ENCODE assay signal across 21 mouse cellular contexts in genomic region chr7:91570969-91571368, GRCm38 (mm10).
DNase-seq lines count a peak whose midpoint lies in the region; ATAC-seq and TF ChIP-seq lines count a peak whose summit lies in the region.
"Had no signal": no experiment of that assay in that cellular context is flagged by ENCODE, and none has a peak within 500 bp of the region (broad histone marks: within the 10 kb centered on the region; RNA-seq: fewer than 3 reads in every experiment).

No protein-coding gene starts in this region.

- H3K4me2 ChIP-seq in forebrain, embryonic 12.5 days, result no peak overlapping the region
- no peak overlapping the region for H3K4me2 ChIP-seq in forebrain, embryonic 11.5 days (ENCODE audit: low read depth, low read length, severe bottlenecking)
- H3K4me2 ChIP-seq: hindbrain, embryonic 15.5 days; intestine, embryonic 15.5 days; midbrain, embryonic 12.5 days; neural tube, embryonic 13.5 days had no signal

- H3K4me1 ChIP-seq in forebrain, embryonic 12.5 days, result no peaks in the 10 kb centered on the region
- H3K4me1 ChIP-seq in forebrain, embryonic 11.5 days (replicated peaks; ENCODE audit: control insufficient read depth, insufficient read depth, low read length), result no peaks in the 10 kb centered on the region
- H3K4me1 ChIP-seq: hindbrain, embryonic 15.5 days; intestine, embryonic 15.5 days; midbrain, embryonic 12.5 days; neural tube, embryonic 13.5 days had no signal

- no peak overlapping the region for H3K9ac ChIP-seq in forebrain, embryonic 12.5 days
- H3K9ac ChIP-seq in forebrain, embryonic 11.5 days (ENCODE audit: low read length), result no peak overlapping the region
- H3K9ac ChIP-seq: hindbrain, embryonic 15.5 days; intestine, embryonic 15.5 days; midbrain, embryonic 12.5 days; neural tube, embryonic 13.5 days had no signal

- H3K27ac ChIP-seq in forebrain, embryonic 12.5 days, result no peak overlapping the region
- H3K27ac ChIP-seq in forebrain, embryonic 11.5 days (ENCODE audit: low read depth, low read length), result no peak overlapping the region
- peak overlapping the region; percentile 63 for H3K27ac ChIP-seq in layer of hippocampus, adult 2 months
- H3K27ac ChIP-seq: hindbrain, embryonic 15.5 days; intestine, embryonic 15.5 days; midbrain, embryonic 12.5 days; neural tube, embryonic 13.5 days had no signal

- DNase-seq in forebrain, embryonic 11.5 days (ENCODE audit: low spot score), result no peak
- peak; percentile 22 to 42 for DNase-seq in layer of hippocampus, adult 2 months (ENCODE audit: low spot score in 2 of 2)
- no peak for DNase-seq in layer of hippocampus, adult 11-12 months (ENCODE audit: low spot score)
- DNase-seq in 3T3-L1 (ENCODE audit: low read depth, low spot score) (peak; percentile 43), NIH3T3 (ENCODE audit: low read depth) (peak; percentile 42)
- no peak for DNase-seq in urinary bladder, postnatal 36 days (ENCODE audit: low spot score in 2 of 2)
- DNase-seq in left cerebral cortex, postnatal 10 days (ENCODE audit: extremely low spot score in 1 of 2, low spot score in 2 of 2), result no peak
- DNase-seq: cerebellum, adult 9-10 months; heart, postnatal 4 days; kidney, adult 8-10 months; kidney, postnatal 10 days; retina, postnatal 1 day; right cerebral cortex, postnatal 25 days; spleen, adult 18-20 months had no signal

- no peak overlapping the region for H3K4me3 ChIP-seq in forebrain, embryonic 12.5 days (replicated peaks)
- no peak overlapping the region for H3K4me3 ChIP-seq in forebrain, embryonic 11.5 days (ENCODE audit: low read depth, low read length)
- no peak overlapping the region for H3K4me3 ChIP-seq in layer of hippocampus, adult 2 months
- H3K4me3 ChIP-seq: hindbrain, embryonic 15.5 days; intestine, embryonic 15.5 days; midbrain, embryonic 12.5 days; myocyte; neural tube, embryonic 13.5 days had no signal

- H3K9me3 ChIP-seq in forebrain, embryonic 12.5 days, result no peaks in the 10 kb centered on the region
- H3K9me3 ChIP-seq in forebrain, embryonic 11.5 days (ENCODE audit: control insufficient read depth, low read length), result no peaks in the 10 kb centered on the region
- H3K9me3 ChIP-seq: hindbrain, embryonic 15.5 days; intestine, embryonic 15.5 days; midbrain, embryonic 12.5 days; neural tube, embryonic 13.5 days had no signal

- H3K27me3 ChIP-seq in forebrain, embryonic 12.5 days, result no peaks in the 10 kb centered on the region
- H3K27me3 ChIP-seq in forebrain, embryonic 11.5 days (ENCODE audit: control insufficient read depth, insufficient read depth, low read length), result no peaks in the 10 kb centered on the region
- H3K27me3 ChIP-seq: hindbrain, embryonic 15.5 days; intestine, embryonic 15.5 days; midbrain, embryonic 12.5 days; neural tube, embryonic 13.5 days had no signal

- no peaks in the 10 kb centered on the region for H3K36me3 ChIP-seq in forebrain, embryonic 12.5 days (replicated peaks)
- H3K36me3 ChIP-seq in forebrain, embryonic 11.5 days (ENCODE audit: control insufficient read depth, insufficient read depth, low read length), result no peaks in the 10 kb centered on the region
- H3K36me3 ChIP-seq: hindbrain, embryonic 15.5 days; intestine, embryonic 15.5 days; midbrain, embryonic 12.5 days; neural tube, embryonic 13.5 days had no signal

- WGBS in forebrain, embryonic 12.5 days, result 70% methylated on average over 2 of the region's 2 CpGs
- 86% methylated on average over 2 of the region's 2 CpGs for WGBS in forebrain, embryonic 11.5 days

- ATAC-seq in forebrain, embryonic 12.5 days (ENCODE audit: low FRiP score), result 0 out of 2 replicates have a peak, but pooled peaks have one; percentile 20
- no peak for ATAC-seq in forebrain, embryonic 11.5 days (replicated peaks; ENCODE audit: low FRiP score)
- ATAC-seq: intestine, embryonic 15.5 days; lung, postnatal 0 days had no signal

- intact Hi-C loops in left cerebral cortex, postnatal 10 days (cut with DNase I), result no loop called here

- no peak for TF ChIP-seq CTCF in layer of hippocampus, adult 2 months (conservative IDR thresholded peaks at IDR 0.05)

Comparison
In these comparisons a context has a peak if more than half of its experiments do, and no peak if none do; other contexts are left out.
1. DNase-seq: peak in layer of hippocampus, adult 2 months (2 of 2), 3T3-L1 (single experiment) and NIH3T3 (single experiment); none in forebrain, embryonic 11.5 days (single experiment), layer of hippocampus, adult 11-12 months (single experiment), urinary bladder, postnatal 36 days (0 of 2) and left cerebral cortex, postnatal 10 days (0 of 2).